ENCODE assay signal across 10 mouse cellular contexts in genomic region chr9:58274626-58275025, GRCm38 (mm10). TPM values are rescaled to one million over a fixed set of nuclear protein-coding genes. Genes with fewer than 3 reads are reported as not detected.
A peak's percentile ranks its signal among the peaks of the same experiment; 100 is the strongest.
DNase-seq lines count a peak whose midpoint lies in the region; ATAC-seq and TF ChIP-seq lines count a peak whose summit lies in the region.
"Had no signal": no experiment of that assay in that cellular context is flagged by ENCODE, and none has a peak within 500 bp of the region (broad histone marks: within the 10 kb centered on the region; RNA-seq: fewer than 3 reads in every experiment).

No protein-coding gene starts in this region.

- H3K27ac ChIP-seq in heart, embryonic 16.5 days (ENCODE audit: low read length), result peak overlapping the region; percentile 79
- peak overlapping the region; percentile 33; the same call in 1 of the 2 replicates for H3K27ac ChIP-seq in neural tube, embryonic 13.5 days (replicated peaks)
- H3K27ac ChIP-seq in heart, postnatal 0 days (ENCODE audit: low read depth), result peak overlapping the region; percentile 91
- H3K27ac ChIP-seq in stomach, postnatal 0 days (replicated peaks), result peak overlapping the region; percentile 5; the same call in 1 of the 2 replicates

- no peak for DNase-seq in heart, postnatal 36 days
- no peak for DNase-seq in neural tube, embryonic 10.5 days (ENCODE audit: extremely low spot score, low spot score)
- DNase-seq in heart, postnatal 0 days (ENCODE audit: low spot score), result peak; percentile 64
- DNase-seq in stomach, postnatal 0 days (ENCODE audit: low spot score), result no peak
- DNase-seq in layer of hippocampus, adult 11-12 months (ENCODE audit: low spot score), result no peak
- DNase-seq in urinary bladder, postnatal 14 days (ENCODE audit: low spot score), result no peak

- H3K9me3 ChIP-seq in heart, embryonic 16.5 days (replicated peaks; ENCODE audit: control insufficient read depth, low read length), result no peaks in the 10 kb centered on the region
- no peaks in the 10 kb centered on the region for H3K9me3 ChIP-seq in neural tube, embryonic 13.5 days
- H3K9me3 ChIP-seq in heart, postnatal 0 days (replicated peaks; ENCODE audit: control insufficient read depth, low read length), result no peaks in the 10 kb centered on the region
- H3K9me3 ChIP-seq in stomach, postnatal 0 days (ENCODE audit: control insufficient read depth, low read length), result no peaks in the 10 kb centered on the region
- H3K9me3 ChIP-seq: G1E had no signal

- TF ChIP-seq EP300 in heart, postnatal 0 days (IDR thresholded peaks at IDR 0.05; ENCODE audit: low read depth), result no peak
- no peak for TF ChIP-seq EP300 in stomach, postnatal 0 days (optimal IDR thresholded peaks at IDR 0.05)

- H3K27me3 ChIP-seq in heart, embryonic 16.5 days (ENCODE audit: control insufficient read depth, insufficient read depth, low read length), result no peaks in the 10 kb centered on the region
- no peaks in the 10 kb centered on the region for H3K27me3 ChIP-seq in neural tube, embryonic 13.5 days
- H3K27me3 ChIP-seq in heart, postnatal 0 days (ENCODE audit: control insufficient read depth, insufficient read depth, low read length), result no peaks in the 10 kb centered on the region
- H3K27me3 ChIP-seq in stomach, postnatal 0 days (ENCODE audit: control insufficient read depth, insufficient read depth, low read length), result no peaks in the 10 kb centered on the region

- WGBS in heart, embryonic 16.5 days, result 23% methylated on average over 3 of the region's 3 CpGs
- 45% methylated on average over 3 of the region's 3 CpGs for WGBS in neural tube, embryonic 13.5 days
- WGBS in heart, postnatal 0 days, result 20% methylated on average over 3 of the region's 3 CpGs
- 32% methylated on average over 3 of the region's 3 CpGs for WGBS in stomach, postnatal 0 days

- no peak for ATAC-seq in heart, embryonic 16.5 days (replicated peaks; ENCODE audit: extremely low read depth, insufficient read depth, low FRiP score)
- ATAC-seq in neural tube, embryonic 13.5 days (ENCODE audit: low read depth), result no peak
- peak; percentile 46 for ATAC-seq in heart, postnatal 0 days (ENCODE audit: insufficient read depth, low read depth)
- no peak; the same call in 1 of the 2 replicates for ATAC-seq in stomach, postnatal 0 days (ENCODE audit: low FRiP score, low TSS enrichment)
- ATAC-seq: midbrain, embryonic 16.5 days had no signal

- no peak overlapping the region for H3K9ac ChIP-seq in heart, embryonic 16.5 days (ENCODE audit: low read length)
- no peak overlapping the region for H3K9ac ChIP-seq in neural tube, embryonic 13.5 days
- H3K9ac ChIP-seq in heart, postnatal 0 days (replicated peaks; ENCODE audit: low read depth, low read length), result no peak overlapping the region
- no peak overlapping the region for H3K9ac ChIP-seq in stomach, postnatal 0 days (ENCODE audit: low read length)

- H3K4me3 ChIP-seq in heart, embryonic 16.5 days (ENCODE audit: low read length), result no peak overlapping the region
- no peak overlapping the region for H3K4me3 ChIP-seq in neural tube, embryonic 13.5 days
- H3K4me3 ChIP-seq in heart, postnatal 0 days (ENCODE audit: low read depth, low read length), result no peak overlapping the region
- no peak overlapping the region for H3K4me3 ChIP-seq in stomach, postnatal 0 days (ENCODE audit: low read depth, low read length)

- H3K4me2 ChIP-seq in heart, embryonic 16.5 days (ENCODE audit: low read depth, low read length), result peak overlapping the region; percentile 47
- no peak overlapping the region for H3K4me2 ChIP-seq in neural tube, embryonic 13.5 days
- H3K4me2 ChIP-seq in heart, postnatal 0 days (ENCODE audit: low read depth, low read length), result no peak overlapping the region
- H3K4me2 ChIP-seq in stomach, postnatal 0 days (replicated peaks; ENCODE audit: low read depth), result no peak overlapping the region

- peaks cover 20% of the 10 kb centered on the region for H3K4me1 ChIP-seq in heart, embryonic 16.5 days (ENCODE audit: control insufficient read depth, insufficient read depth, low read length)
- peaks cover 18% of the 10 kb centered on the region for H3K4me1 ChIP-seq in neural tube, embryonic 13.5 days (replicated peaks)
- peaks cover 16% of the 10 kb centered on the region for H3K4me1 ChIP-seq in heart, postnatal 0 days (ENCODE audit: control insufficient read depth, insufficient read depth)
- 0 out of 2 replicates have a peak, but pooled peaks cover 4% of the 10 kb centered on the region for H3K4me1 ChIP-seq in stomach, postnatal 0 days (replicated peaks; ENCODE audit: control insufficient read depth, insufficient read depth)

- H3K36me3 ChIP-seq in heart, embryonic 16.5 days (ENCODE audit: control insufficient read depth, insufficient read depth), result no peaks in the 10 kb centered on the region
- no peaks in the 10 kb centered on the region for H3K36me3 ChIP-seq in neural tube, embryonic 13.5 days
- no peaks in the 10 kb centered on the region for H3K36me3 ChIP-seq in heart, postnatal 0 days (replicated peaks; ENCODE audit: control insufficient read depth, insufficient read depth, low read length)
- no peaks in the 10 kb centered on the region for H3K36me3 ChIP-seq in stomach, postnatal 0 days (ENCODE audit: control insufficient read depth, insufficient read depth, low read length)
- H3K36me3 ChIP-seq: G1E had no signal

- intact Hi-C loops in heart, postnatal 36 days (cut with DNase I), result no loop called here

- no peak for TF ChIP-seq CTCF in heart, postnatal 0 days (IDR thresholded peaks at IDR 0.05; ENCODE audit: low read depth)
- no peak for TF ChIP-seq CTCF in stomach, postnatal 0 days (IDR thresholded peaks at IDR 0.05; ENCODE audit: low read depth)

RNA-seq across cellular contexts. Expression of gene Stoml1, which starts 21.7 kb away (rescaled TPM):
- polyA plus RNA-seq in heart, embryonic 16.5 days (2015; fragmentation: Nextera tagmentation; extraction: Ambion mirVana), result 28.2 and 28.3 TPM in 2 replicates
- 10 to 100 TPM; 10.2 to 10.4 TPM for total RNA-seq in heart, postnatal 36 days (2021)
- 86.0 and 107 TPM in 2 replicates for polyA plus RNA-seq in neural tube, embryonic 13.5 days (2015; fragmentation: Nextera tagmentation; extraction: Ambion mirVana)
- total RNA-seq in heart, postnatal 0 days (2014; rRNA removed; ENCODE audit: low replicate concordance), result 16.4 and 52.8 TPM in 2 replicates
- polyA plus RNA-seq in heart, postnatal 0 days (2015; fragmentation: Nextera tagmentation; extraction: Ambion mirVana), result 21.7 and 23.3 TPM in 2 replicates
- polyA plus RNA-seq in stomach, postnatal 0 days (2015; fragmentation: Nextera tagmentation; extraction: Ambion mirVana), result 19.9 and 20.4 TPM in 2 replicates

RNA-seq across cellular contexts. Expression of gene Pml, which starts 25.0 kb away (rescaled TPM):
- 11.7 and 13.8 TPM in 2 replicates for polyA plus RNA-seq in heart, embryonic 16.5 days (2015; fragmentation: Nextera tagmentation; extraction: Ambion mirVana)
- 1 to 10 TPM; 8.3 to 9.5 TPM for total RNA-seq in heart, postnatal 36 days (2021)
- 3.4 and 4.0 TPM in 2 replicates for polyA plus RNA-seq in neural tube, embryonic 13.5 days (2015; fragmentation: Nextera tagmentation; extraction: Ambion mirVana)
- total RNA-seq in heart, postnatal 0 days (2014; rRNA removed; ENCODE audit: low replicate concordance), result 11.4 and 15.0 TPM in 2 replicates
- 5.2 and 5.6 TPM in 2 replicates for polyA plus RNA-seq in heart, postnatal 0 days (2015; fragmentation: Nextera tagmentation; extraction: Ambion mirVana)
- polyA plus RNA-seq in stomach, postnatal 0 days (2015; fragmentation: Nextera tagmentation; extraction: Ambion mirVana), result 5.2 and 6.7 TPM in 2 replicates

RNA-seq across cellular contexts. Expression of gene Loxl1, which starts 38.4 kb away (rescaled TPM):
- 47.0 and 48.6 TPM in 2 replicates for polyA plus RNA-seq in heart, embryonic 16.5 days (2015; fragmentation: Nextera tagmentation; extraction: Ambion mirVana)
- total RNA-seq in heart, postnatal 36 days (2021), result 10 to 100 TPM; 29.6 TPM
- 9.1 and 10.9 TPM in 2 replicates for polyA plus RNA-seq in neural tube, embryonic 13.5 days (2015; fragmentation: Nextera tagmentation; extraction: Ambion mirVana)
- 44.1 and 61.7 TPM in 2 replicates for total RNA-seq in heart, postnatal 0 days (2014; rRNA removed; ENCODE audit: low replicate concordance)
- 39.2 and 40.7 TPM in 2 replicates for polyA plus RNA-seq in heart, postnatal 0 days (2015; fragmentation: Nextera tagmentation; extraction: Ambion mirVana)
- polyA plus RNA-seq in stomach, postnatal 0 days (2015; fragmentation: Nextera tagmentation; extraction: Ambion mirVana), result 49.3 and 63.7 TPM in 2 replicates
- total RNA-seq: G1E had no signal
- polyA plus RNA-seq: G1E had no signal

Comparison
In these comparisons a context has a peak if more than half of its experiments do, and no peak if none do; other contexts are left out.
1. H3K27ac ChIP-seq: peak in every context shown above with its lines; median percentile 91 in heart, postnatal 0 days; 79 in heart, embryonic 16.5 days; 33 in neural tube, embryonic 13.5 days; 5 in stomach, postnatal 0 days.